Mouse (Mus musculus) frontal cortex, postnatal 14 days (tissue): ENCODE measurements around the gene Trappc11.

Experiments used
- DNase-seq, 2 experiments: peaks; one replicate each; pipeline ENCODE4 v3.0.0; 2022; ENCODE audit warnings: low spot score in 2 of 2

The Trappc11 gene

DNA sequence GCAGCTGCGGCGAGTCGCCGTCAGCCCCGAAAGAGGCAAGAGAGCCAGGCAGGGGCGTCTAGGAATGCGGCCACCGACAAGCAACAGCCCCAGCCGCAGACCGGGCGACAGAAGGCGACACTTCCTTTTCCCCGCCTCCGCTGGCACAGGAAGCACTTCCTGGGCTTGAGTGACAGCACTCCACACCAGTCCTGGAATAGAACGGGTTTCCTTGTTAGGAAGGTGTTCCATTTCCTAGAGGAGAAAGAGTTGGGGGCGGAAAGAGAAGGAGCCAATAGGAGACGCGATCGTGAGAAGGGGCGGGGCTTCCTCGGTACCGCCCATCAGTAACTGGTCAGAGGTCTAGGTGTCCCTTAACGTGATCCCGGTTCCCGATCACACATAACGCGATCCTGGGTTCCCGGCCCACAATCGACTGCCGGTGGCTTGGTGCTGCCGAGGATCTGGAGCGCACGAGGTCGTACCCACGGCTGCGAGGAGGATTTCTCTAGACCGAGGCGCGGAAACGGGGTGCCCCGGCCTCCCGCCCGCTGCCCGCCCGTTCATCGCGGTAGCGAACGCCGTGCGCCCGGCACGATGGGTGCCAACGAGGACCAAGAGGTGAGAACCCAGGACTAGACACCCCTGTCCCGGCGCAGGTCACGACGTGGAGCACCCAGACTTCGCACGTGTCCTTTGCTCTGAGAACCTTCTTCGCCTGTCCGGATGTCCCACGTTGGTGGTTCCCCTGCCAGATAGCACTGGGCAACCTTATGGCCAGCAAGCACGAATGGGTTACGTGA is at the start of gene Trappc11, which contains the start of gene Rwdd4a:
Gene Trappc11, minus strand, starts transcription at position 127 of the 782 bp plus-strand sequence.
Gene Rwdd4a, plus strand, starts transcription at position 321 of the 782 bp plus-strand sequence.
- DNase-seq = peak; percentile 94 to 97

DNA sequence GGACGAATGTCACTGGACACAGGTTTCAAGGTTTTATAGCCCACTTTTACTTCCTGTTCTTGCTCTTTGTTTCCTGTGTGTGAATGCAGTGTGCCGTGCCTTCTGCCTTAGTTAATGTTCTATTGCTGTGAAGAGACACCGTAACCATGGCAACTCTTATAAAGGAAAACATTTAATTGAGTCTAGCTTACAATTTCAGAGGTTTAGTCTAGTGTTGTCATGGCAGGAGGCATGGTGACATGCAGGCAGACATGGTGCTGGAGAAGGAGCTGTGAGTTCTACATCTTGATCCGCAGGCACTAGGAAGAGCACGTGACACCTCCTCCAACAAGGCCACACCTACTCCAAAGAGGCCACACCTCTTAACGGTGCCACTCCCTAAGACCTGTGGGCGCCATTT is 48.2 kb upstream of the Trappc11 start:
- no peak for DNase-seq

DNA sequence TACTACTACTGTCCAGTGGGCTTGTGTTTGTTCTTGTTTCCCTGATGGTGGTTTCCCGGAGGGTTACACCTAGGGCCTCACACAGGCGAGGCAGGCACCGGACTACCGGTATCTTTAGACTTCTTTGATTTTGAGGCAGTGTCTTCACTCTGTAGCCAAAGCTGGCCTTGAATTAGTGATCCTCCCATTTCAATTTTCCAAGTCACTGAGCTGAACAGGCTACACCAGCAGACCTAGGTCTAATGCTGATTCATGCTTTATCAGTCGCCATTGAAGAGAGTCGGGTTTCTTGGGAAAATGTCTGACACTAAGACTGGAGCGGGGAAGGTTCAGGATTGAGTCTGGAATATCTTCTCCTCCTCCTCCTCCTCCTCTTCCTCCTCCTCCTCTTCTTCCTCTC is 40.2 kb upstream of the Trappc11 start:
- no peak for DNase-seq

DNA sequence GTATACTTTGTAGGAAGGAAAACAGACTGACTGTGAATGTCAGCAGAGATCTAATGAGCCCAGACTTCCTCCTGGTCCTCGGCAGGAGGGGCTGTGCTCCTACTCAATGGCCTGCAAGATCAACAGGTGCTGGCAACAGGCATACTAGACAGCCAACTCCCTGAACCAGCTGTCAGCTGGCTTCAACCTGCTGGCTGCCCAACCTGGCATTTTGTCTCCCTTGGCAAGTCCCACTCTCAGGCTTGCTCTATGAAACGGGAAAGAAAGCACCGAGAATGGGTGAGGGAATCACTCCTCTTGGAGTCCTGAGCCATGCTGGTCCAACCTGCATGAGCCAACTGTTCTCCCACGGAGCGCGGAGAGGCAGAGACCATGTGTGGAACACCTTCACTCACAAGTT is 36.9 kb upstream of the Trappc11 start:
- DNase-seq = no peak

DNA sequence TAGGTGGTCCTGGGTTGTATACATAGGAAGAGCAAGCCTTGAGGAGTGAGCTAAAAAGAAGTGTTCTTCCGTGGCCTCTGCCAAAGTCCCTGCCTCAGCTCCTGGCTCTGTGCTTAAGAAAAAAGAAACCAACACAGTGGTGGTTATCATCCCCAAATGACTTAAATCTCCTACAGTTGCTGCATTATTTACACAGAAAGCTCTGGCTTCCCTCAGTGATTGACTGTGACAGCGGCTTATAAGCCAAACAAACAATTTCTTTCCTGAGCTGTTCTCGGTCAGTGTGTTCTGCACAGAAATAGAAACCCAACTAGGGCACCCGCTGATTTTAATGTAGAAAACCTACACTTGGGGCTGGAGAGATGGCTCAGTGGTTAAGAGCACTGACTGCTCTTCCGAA is 34.8 kb upstream of the Trappc11 start:
- no peak for DNase-seq

DNA sequence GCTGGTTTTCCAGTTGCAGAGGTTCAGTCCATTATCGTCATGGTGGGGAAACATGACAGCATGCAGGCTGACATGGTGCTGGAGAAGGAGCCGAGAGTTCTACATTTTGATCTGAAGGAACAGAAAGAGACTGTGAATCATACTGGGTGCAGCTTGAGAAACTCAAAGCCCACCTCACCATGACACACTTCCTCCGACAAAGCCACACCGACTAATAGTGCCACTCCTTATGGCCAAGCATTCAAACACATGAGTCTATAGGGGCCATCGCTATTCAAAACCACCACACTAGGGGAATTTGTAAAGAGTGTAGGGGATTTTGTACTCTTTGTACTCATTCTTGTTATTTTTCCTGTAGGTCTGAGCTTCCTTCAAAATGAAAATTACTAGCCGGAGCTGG is 33.3 kb upstream of the Trappc11 start:
- no peak for DNase-seq

DNA sequence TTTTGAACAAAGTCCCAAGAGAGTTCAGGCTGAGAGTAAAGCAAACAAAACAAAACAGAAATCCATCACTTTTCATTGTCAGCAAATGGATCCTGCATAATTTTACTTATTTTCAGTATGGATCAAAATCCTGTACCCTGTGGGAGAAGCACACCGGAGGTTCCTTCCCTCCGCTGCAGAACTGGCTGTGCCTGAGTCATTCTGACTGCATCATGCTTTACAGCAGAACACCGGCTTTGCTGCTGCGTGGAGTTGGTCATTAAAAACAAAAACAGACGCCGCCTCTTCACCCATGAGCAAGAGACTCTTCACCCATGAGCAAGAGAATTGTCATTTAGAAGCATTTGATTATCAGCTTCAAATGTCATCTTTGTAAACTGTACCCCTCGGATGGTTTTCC is 27.5 kb upstream of the Trappc11 start:
- DNase-seq = no peak

DNA sequence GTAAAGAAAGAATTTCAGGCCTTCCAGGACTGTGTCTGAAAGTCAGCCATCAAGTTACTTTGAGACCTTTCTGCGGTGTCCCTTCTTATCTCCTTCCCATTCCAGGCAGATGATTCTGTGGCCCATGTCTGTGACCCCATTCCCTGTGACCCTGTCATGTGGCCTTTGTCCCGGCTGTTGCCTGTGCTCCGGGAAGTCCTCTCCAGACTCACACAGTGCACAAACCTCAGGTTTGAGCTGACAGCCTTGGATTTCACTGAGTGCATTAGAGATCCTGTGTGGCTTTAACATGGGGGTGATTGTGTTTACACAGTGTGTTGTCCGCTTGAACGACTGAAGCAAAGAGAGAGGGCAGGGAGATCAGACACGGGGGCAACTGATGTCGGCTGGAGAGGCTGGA is 25.0 kb upstream of the Trappc11 start:
- no peak for DNase-seq

DNA sequence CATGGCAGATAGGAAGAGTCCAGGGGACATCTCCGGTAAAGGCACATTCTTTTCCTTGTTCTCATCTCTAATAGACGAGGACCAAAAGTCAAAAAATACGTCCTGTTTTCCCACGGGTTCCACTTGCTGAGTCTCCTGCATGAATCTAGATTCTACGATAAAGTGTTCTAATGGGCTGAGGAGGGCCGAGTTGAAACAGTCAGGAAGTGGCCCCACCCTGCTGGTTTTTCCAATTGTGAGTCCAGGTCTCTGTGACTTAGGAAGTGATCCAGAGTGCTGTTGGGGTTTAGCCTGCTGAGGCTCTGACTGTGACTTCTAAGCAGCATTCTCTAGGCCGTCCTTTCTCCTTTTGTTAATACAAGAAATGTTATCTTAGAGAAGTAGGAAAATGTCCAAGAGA is 23.2 kb upstream of the Trappc11 start:
- no peak for DNase-seq

DNA sequence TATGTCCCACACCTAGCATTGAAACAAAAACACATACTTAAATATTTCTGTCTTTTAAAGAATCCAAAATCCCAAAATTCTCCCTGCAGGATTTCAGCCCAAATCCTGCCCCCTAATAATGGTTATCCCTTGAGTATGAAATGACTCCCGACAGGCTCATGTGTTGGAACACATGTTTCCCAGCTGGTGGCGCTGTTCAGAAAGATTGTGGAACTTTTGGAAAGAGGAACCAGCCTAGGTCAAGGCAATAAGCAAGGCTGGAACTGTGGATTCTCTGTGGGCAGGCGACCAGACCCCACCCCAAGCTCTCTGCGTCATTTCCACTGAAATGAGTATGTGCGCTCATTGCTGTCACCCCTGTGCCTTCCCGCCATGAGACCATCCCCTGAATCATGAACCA is 20.3 kb upstream of the Trappc11 start:
- DNase-seq = no peak

DNA sequence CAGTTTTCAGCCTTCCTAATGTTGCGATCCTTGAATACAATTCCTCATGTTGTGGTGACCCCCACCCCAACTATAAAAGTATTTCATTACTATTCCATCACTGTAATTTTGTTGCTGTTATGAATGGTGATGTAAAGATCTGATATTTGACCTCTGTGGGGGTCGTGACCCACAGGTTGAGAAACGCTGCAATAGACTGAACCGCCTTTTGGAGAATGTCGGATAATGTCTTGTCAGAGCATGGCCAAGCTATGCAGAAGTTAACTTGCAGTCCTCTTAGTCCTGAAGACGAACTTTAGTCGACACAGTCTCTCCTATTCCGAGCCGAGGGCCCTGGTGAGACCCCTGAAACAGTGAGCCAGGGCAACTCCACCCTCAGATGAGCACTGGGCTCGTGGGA is 13.8 kb upstream of the Trappc11 start:
- no peak for DNase-seq

DNA sequence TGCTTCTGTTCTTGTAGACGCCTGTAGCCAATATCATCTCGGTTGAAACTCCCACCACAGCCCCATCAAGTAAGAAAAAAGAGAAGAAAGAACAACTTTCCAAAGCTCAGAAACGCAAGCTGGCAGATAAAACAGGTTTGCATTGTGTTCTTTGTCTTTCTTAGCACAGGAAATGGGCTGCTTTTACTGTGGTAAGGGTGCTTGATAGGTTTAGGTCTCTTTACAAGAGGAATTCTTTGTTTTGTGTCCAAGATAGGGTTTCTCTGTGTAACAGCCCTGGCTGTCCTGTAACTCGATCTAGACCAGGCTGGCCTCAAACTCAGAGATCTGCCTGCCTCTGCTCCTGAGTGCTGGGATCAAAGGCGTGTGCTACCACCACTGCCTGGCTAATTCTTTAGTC is 10.8 kb upstream of the Trappc11 start:
- DNase-seq = no peak

DNA sequence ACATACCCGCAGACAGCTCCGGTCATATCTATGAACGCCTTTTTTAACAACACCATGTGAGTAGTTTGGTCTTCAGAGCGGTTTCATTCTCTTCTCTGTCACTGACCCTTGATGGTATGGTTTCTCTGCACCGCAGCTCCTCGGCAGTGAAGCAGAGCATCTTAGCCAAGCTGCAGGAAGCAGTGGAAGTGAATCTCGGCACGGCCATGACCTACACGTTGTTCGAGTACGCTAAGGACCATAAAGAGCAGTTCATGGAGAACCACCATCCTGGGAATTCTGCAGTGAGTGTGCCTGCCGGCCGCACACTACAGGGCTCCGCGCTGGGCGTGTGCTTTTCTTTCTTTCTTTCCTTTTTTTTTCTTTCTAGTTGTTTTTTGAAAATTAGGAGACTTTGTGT is 9.5 kb upstream of the Trappc11 start:
- no peak for DNase-seq

DNA sequence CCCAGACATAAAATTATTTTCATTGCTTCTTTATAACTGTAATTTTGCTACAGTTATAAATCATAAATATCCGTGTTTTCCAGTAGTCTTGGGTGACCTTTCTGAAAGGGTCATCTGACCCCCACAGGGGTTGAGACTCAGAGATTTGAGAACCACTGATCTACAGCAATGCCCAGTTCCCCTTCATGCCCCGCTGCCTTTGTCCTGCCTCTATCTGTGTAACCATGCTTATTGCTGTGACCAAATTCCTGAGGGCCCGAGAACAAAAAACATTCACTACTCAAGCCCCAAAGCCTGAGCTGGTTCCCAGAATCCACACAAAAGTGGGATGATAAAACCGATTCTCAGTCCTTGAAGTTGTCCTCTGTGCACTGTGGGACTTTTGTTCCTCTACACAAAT is 5.1 kb upstream of the Trappc11 start:
- DNase-seq = no peak

DNA sequence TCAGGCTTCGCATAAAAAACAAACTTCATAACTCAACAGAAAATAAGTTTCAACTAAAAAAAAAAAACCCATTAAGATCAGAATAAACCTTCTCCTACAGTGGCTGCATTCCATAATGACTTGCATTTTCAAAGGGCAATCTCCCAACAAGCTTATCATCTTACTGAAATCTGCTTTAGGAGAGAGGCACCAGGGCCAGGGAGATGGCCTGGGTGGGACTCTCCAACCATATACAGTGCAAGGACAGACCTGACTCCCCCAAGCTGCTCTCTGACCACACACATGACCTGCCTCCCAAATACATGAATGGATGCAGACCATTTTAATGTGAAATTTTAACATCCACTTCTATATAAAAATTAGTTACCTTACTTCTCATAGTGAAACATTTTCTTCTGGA is 5.2 kb downstream of the Trappc11 start:
- no peak for DNase-seq

DNA sequence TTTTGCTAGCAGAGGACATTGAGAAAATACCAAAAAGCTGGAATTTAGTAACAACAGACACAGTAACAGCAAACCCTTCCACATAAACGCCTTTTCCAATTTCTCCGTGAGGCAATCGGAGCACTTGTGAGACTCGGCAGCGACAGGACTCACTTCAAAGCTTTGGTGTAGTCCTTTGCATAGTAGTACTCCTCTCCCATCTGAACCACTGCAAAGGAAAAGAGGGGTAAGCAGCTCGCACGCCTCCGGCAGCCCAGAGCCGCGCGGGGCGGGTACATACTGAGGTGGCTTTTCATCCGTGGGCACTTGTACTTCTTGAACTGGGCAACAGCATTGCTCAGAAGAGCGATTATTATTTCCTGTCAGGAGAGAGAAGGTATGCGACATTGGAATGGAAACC is 19.7 kb downstream of the Trappc11 start:
- no peak for DNase-seq

DNA sequence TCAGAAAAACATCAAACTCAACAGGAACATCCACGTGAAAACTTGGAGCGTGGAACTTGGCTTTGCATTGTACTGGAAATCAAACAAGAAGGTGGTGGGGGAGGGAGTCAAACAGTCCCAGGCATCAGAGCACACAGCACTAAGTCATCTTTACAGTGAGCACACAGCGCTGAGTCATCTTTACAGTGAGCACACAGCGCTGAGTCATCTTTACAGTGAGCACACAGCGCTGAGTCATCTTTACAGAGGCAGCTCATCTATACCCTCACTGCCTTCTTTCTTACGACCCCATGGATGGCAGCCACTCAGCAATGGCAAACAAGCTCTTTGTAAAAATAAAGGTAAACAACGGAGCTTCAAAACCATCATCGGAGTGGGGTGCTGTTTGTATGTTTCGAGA is 22.3 kb downstream of the Trappc11 start:
- DNase-seq = no peak

DNA sequence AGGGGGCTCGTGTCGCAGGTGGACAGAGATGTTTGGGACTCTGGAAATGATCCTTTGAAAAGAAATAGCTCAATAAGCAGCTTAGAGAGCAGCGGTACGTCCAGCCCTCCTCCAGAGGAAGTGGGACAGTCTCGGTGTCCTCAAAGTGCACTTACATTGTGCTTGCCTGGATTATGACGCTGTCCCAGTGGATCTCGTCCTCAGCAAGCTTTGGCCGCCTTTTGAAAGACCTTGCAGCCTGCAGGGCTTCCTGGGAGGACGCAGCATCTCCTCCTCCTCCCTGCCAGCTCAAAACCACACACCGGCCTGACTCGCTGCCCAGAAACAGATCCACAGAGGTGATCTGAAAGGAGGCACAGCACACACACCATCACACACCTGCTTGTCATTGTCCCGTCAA is 27.8 kb downstream of the Trappc11 start:
- DNase-seq = no peak

DNA sequence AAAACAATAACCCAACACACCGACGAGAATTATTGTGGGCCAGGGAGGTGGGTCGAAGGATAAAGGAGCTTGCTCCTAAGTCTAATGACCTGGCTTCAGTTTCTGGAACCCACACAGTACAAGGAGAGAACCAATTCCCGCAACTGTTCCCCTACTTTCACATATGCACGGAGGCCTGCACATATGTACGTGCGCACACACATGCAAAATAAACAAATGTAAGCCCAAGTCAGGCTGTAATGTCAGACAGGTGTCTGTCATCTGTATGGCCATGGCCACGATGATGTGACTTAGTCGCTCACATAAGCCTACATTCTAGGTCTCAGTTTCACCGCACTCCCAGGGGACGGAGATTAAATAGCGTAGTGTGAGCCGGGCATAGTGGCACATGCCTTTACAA is 30.7 kb downstream of the Trappc11 start:
- no peak for DNase-seq

DNA sequence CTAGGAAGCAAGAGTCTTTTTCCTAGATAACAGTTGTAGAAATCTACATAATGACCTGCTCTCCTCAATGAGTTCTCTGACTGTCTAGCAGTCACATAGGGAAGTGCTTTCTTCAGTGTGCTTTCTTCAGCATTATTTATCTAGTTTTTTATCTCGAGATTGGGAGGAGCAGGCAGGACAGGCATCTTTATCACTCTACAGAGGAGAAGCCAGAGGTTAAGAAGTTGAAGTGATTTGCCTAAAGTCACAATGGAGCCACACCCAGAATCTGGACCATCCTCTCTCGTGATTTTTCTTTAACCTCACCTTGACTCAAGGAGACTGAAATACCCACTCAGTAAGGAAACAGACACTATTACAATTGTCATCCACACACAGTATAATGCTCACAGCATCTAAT is 31.3 kb downstream of the Trappc11 start:
- no peak for DNase-seq

DNA sequence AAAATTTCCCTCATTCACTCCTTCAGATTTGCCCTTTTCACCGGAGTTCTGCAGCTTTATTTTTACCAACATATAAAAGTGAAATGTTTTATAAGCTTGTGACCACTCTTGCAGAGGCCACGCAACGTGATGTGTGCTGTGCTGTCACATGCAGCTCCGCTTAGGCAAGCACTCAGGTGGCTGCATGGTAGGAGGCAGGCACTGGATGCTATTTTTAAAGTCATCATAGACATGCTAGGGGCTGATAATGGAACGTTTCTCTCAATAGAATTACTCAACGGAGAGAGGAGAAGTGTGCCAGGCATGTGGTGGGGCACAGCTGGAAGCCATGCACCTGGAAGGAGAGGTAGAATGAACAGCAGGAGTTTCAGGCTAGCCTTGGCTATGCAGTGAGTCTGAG is 37.8 kb downstream of the Trappc11 start:
- DNase-seq = no peak

DNA sequence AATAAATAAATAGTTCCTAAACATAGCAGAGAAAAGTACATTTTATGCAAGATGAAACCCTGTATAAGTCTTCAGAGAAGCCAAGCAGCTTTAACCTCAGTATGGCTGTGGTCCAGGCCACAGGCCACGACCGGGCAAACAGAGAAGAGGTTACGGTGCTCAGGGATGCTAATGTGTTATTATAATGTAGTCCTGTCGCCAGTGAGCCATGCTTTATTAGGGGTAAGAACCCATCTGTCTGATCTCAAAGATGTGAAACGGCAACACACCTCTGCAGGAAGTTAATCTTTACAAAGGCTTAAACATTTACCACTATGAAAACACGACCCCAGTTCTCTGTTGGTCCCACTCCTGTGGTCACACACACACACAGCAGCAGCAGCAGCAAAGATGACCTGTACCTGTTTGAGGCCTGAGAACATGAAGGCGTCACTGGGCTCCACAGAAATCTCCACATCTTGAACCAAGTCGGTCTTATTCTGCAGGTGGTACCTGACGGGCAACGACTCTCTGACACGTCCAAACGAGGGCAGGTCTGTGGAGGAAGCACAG is 38.6 kb downstream of the Trappc11 start:
- no peak for DNase-seq

DNA sequence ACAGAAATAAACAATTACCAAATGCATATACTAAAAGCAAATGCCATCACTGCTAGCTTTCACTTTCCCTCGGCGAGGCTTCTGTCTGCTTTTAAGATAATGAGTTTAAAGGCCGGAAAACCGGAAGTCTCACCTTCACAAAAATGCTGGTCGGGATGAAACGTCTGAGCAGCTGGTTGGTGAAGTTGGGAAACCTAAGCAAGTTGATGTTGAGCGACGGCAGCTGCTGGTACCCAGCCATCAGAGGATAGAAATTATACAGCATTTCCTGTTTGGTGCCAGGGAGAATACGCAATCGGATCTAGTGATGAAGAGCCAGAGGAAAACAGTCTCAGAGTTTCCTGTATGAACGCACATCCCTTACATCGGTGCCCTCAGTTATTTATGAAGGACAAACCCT is 40.2 kb downstream of the Trappc11 start:
- DNase-seq = no peak

DNA sequence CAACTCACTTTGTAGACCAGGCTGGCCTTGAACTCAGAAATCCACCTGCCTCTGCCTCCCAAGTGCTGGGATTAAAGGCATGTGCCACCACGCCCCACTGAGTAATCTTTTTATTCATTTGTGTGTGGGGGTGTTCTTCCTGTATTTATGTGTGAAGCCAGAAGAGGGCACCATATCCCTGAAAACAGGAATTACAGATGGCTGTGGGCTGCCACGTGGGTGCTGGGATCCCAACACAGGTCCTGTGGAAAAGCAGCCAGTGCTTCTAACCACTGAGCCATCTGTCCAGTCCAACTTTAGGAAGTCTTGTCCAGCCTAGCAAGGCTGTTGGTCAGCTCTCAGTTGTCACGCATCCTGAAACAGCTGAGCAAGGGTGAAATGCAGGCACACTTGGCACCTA is 46.0 kb downstream of the Trappc11 start:
- DNase-seq = no peak
